Mouse (Mus musculus) cerebellum, postnatal 14 days (tissue): ENCODE data around the gene Btrc.
A peak's percentile ranks its signal among the peaks of the same experiment; 100 is the strongest.

ENCODE experiments used
- DNase-seq, 2 experiments: peaks; one replicate each; pipeline ENCODE4 v3.0.0; 2021; ENCODE audit warnings: mixed read lengths in 2 of 2

Gene Btrc

DNA sequence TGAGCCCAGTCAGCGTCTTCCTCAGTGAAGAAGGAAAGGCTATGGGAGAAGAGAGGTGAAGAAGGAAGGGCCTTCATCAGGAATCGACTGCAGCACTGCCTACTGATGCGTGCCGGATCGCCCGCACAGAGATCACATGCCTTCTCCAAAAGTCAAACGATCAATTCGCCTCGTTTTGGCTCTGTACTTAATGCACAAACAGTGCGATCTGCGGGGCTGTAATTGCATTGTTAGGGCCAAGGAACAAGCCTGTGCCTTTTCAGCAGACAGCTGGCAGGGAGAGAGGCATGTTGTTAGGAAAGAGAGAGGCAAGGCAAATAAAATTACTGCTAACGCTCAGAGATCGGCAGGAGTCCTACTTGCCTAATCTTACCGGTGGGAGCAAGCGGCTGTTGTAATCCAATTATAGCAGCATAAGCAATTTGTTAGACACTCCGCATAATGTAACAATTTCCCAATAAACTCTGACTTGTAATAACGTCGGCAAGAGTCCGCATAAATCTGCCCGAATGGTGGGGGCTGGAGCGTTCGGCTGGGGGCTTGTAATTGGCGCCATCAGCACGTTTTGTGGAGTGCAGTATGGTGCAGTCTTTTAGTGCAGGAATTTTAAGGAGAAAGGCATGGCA lies 112.5 kb downstream of the Btrc start:
- DNase-seq: peak; percentile 40 to 48

DNA sequence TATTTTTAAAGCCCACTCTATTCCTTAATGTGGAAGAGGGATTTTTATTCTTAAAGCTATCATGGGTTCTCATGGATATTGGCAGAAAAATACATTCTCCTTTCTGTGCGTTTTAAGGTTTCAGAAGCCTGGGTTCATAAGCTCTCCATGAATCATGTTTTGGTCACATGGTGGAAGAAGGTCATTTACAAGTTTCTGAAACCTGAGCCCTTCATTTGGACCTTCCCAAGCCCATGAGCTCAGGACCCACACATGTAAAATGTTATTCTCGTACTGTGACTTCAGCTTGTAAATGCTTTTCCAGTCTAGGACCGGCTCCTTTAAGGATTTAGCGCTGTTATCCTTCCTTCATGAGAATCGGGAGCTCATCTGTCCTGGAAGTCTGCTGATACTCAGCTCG lies 116.0 kb downstream of the Btrc start:
- no peak for DNase-seq

DNA sequence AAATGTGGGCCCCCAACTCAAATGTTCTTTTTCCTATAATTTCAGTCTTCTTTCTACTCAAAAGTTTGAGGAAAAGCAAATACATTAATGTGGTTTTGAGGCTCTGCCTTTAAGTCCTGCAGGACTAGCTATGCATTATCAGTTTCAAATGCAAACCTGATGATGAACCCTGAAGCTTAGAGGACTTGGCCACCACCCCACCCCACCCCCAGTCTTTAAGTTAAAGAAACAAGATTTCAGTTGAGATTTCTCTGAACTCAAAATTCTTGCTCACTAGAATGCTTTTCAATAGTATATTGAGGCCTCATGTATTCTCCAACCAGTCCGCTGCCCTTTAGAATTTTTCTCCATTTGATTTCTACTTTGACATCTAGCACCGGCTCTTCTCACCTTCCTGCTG lies 117.0 kb downstream of the Btrc start:
- no peak for DNase-seq

DNA sequence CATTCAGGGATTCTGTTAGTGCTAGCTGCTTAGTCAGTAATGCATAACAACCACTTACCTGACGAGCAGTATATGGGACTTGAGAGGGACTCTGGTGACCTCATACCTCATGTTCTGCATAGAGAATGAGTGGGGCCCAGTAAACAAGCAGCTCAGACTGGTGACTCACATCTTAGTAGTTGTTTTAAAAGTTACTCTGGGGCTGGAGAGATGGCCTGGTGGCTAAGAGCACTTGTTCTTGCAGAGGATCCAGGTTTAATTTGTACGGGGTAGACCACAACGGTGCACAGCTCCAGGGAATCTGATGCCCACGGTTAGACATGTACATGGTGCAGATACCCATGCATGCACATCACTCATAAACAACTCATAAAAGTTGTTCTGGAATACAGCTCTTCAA lies 117.4 kb downstream of the Btrc start:
- DNase-seq: no peak

DNA sequence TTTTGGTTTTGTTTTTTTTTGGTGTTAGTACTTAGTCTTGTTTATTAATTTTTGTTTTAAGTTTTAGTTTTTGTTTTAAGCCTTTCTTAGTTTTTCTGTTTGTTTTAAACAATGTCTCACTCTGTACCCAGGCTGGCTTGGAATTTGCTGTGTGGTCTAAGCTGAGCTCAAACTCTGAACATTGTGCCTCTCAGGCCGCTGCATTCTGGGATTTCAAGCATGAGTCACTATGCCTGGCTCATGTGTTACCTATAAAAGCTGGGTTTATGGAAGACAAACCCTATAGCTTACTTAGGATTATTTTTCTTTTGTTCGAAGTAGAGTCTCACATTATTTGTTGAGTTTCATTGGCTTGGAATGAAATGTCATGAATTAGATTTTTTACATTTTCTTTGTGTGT lies 119.9 kb downstream of the Btrc start:
- DNase-seq: no peak

DNA sequence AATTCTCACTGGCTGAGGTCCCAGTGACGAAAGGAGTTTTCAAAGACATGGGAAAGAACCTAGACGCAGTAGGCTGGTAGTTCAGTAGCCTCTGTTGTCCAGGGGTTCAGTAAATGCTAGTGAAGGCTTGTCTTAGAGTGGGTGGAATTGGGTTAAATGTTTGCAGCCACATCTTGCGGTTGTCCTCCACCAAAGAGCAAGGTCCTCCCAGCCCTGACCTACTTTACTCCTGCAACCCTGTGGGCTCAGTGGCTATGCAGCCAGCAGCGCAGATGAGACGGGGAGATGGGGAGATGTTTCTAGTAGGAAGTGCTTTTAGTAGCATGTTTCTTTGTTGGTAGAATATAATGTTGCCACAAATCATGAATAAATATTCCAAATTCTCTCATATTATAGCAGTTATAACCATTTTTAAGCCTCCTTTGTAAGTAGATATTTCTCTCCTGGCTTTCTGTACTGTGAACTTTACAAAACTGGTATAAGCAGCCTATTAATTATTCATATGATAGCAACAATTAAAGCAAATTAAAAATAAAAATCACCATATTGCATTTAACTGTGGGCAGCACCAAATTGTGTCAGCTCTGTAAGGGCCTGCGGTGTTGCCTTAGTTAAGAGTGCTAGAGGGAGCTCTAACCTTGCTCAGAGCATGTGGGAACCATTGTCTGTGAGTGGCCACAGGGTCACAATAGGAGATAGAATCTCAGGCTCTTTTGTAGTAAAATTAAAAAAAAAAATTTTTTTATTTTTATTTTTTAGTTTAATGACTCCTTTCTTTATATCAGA lies 122.9 kb downstream of the Btrc start:
- peak; percentile 30 to 42 for DNase-seq

DNA sequence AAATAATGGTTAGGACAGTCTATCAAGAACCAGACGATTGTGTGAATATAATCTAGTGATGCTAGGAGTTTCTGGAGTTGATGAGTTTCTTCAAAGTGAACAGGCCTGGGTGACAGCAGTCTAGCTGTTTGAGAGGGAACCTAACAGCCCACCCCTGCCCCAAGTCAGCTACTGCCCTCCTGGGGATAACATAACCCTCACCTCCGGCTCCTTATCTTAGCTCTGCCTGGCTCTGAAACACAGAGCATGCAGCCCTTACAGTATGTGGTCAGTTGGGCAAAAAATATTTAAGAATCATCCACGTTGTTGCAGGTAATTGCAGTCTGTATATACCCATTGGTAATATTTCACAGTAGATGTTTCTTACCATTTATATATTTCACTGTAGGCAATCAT lies 123.5 kb downstream of the Btrc start:
- DNase-seq: no peak

DNA sequence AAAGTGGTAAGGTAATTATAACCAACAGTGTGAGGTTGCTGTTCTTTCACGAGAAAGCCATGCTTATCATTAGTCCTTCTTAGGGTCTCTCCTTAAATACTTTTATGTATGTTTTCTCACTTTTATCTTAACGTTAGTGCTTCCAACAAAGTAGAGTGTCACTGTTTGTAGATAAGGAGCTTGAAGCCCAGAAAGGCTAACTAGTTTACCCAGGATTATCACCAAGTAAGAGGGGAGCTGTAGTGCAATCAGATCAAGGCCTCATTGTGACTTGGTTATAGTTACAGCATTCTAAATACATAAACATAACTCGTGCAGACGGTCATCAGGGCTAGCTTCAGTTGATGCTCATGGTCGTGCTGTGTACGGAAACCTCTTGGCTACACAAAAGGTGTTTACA lies 126.4 kb downstream of the Btrc start:
- no peak for DNase-seq

DNA sequence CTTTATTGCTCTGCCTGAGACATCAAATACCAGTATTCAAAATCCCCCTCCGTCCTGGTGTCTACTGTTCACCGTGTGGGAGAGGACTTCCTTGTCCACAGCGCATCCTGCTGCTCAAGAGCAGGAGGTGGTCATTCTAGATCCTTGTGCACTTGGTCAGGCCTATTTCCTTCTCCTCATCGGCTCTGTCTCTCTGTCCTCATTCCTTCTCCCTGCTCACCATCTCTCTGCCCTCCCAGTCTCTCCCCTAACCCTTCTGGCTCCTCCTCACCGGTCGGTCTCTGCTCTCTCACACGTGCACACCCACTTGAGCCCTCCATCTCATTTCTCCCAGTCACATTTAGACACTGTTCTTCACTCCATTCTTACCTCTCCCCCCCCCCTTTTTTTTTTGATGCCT lies 127.7 kb downstream of the Btrc start:
- no peak for DNase-seq

DNA sequence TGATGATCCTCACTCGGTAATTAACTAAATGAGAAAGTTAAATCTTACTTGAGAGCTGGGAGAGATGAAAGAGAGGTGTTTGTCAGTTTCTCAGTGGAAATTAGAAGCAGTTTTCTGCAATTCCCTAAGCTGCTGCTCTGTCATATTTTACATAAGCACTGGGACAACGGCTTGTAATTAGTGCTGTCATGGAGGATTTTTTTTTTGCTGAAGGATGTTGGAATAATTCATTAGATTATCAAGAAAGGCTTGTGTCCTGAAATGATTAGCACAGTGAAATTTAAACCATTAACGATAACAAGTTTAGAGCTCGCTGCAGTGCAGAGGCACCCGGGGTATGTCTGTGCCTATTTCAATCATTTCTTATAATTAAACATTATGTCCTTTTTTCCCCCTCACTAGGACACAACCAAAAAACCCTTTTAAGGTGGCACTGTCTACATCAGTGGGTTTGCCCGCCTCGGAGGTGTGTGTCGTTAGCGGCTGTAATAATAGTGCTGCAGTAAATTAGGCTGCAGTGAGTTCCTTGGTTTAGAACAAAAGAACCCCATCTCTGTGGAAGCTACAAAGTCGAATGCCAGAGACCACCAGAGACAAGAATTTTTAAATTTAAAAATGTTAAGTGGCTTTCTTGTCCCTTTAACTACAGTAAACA lies 130.7 kb downstream of the Btrc start:
- no peak for DNase-seq

DNA sequence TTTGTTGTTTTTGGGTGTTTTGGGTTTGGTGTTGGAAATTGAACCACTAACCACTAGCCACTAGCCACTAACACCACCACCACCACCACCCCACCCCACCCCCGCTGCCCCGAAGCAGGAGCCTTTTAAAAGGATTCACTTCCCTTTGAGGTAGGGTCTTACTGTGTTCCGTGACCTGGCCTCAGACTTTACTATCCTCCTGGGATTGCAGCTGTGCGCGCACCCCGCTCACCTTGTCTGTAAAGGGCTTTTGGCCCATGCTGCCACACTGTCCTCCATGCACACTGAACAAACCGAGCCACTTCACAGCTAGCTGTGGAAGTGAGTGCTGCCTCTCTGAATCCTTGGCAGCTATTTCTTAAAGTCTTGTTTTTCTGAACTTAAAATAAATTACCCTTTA lies 141.9 kb downstream of the Btrc start:
- no peak for DNase-seq

DNA sequence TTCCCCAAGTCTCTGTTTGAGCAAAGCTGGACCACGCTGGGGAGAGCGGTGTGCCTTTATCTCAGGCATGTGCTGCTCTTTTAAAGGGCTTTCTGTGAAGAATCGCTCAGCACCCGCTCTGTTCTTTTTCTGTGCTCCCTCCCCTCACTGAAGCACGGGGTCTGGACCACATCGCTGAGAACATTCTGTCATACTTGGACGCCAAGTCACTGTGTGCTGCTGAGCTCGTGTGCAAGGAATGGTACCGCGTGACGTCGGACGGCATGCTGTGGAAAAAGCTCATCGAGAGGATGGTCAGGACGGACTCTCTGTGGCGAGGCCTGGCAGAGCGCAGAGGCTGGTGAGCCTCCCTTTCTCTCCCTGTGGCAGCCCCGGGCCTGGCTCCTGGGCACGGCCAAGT lies 144.0 kb downstream of the Btrc start:
- peak; percentile 77 to 79 for DNase-seq

DNA sequence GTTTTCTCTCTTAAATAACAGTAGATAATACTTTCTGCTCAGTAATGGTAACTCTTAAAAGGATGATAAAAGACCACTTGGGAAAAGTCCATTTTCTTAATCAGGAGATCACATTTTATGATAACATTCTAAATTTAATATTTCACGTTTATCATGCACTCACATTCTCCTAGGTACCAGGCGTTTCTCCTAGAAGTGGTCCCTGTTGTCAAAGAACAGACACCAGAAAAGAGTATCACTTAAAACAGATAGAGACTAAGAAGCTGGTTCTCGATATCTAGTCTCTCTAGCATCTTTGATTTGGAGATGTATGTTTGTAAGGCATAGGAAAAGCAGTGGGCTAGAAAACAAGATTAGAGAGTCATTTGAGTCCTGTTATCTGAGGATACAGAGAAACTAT lies 147.1 kb downstream of the Btrc start:
- no peak for DNase-seq

DNA sequence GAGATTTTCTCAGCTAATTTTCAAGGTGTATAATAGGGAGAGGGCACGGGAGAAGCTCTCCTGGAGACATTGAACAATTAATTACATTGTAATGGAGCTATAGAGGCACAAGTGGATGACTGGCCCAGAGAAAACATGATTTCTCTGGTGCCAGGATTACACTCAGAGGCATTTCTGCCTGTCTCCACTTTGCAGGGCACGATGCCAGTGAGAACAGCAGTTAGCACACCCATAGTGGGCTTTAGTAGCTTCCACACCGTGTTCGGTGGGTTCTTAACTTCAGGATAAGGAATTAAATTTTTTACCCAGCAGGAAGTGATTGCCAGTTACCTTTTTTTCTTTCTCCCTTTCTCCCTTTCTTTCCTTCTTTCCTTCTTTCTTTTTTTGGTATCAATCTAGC lies 147.9 kb downstream of the Btrc start:
- peak; percentile 62 to 71 for DNase-seq

DNA sequence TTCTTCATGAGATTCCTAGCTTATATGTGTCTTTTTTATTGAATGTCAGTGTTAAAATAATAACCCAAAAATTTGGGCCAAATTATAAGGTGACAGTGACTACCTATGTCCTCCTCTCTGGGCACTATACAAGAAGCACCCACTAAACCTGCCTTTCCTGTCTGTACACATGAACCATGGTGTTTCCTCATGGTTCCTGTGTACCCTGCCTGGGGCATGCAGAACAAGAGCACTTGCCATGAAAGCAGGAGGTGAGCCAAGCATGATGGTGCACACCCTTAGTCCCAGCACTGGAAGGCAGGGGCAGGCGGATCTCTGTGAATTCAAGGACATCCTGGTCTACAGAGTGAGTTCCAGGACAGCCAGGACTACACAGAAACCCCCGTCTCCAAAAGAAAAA lies 151.8 kb downstream of the Btrc start:
- no peak for DNase-seq

DNA sequence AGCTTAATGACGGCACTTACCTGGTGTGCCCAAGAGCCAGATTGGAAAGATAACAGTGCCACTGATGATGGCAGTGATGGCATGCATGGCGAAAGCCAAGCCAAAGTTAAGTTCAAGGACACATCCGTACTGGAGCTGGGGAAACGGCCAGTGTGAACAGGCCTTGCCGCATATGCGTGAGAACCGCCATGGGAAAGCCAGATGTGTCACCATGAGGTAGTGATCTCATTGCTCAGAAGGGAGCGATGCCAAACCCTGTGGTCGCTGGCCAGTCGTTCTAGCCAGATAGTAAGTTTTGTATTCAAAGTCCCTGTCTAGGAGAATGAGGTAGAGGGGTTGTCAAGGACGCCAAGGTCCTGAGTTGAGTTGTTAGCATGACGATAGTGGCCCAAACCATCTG lies 152.7 kb downstream of the Btrc start:
- no peak for DNase-seq

DNA sequence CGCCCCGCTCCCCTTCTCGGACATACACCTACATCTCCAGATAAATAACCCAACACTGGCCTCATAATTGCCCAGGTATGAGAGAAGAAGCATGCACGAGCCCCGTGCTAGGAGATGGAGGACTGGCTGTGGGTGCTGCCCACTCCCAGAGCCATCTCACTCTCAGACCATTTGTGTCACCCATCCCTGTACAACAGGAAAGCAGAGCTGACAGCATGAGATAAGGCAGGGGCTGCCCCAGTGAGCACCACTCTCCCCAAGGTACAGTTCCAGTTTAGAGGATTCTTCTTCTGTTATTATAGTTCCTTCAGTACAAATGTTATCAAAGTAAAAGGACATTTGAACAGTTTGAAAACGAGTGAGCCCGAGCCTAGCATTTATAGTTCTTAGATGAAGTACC lies 163.8 kb downstream of the Btrc start:
- no peak for DNase-seq

DNA sequence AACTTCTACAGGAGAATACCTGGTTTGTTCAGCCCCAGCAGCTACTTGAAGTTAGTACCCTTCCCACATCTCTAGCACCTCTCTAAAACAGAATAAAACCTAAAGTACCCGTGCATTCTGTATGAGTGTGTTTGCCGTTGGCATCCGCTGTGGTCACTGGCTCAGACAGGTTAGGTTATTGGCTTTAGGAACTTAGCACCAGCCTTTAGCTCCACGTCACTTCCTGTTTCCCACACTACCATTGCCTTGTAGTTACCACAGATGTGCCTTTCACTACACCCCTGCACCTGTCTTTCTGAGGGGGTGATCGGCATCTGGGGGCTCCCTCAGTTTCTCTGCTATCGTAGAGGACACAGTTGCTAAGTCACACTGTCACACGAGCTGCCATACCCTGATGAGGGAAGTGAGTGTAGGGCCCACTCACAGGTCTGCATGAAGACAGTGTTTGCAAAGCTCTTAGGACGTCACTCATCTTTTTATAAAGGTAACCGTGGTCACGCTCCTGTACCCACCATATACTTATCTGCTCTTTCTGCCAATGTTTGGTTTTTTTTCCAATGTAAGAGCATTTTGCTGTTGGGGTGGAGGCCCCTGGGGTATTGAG lies 164.5 kb downstream of the Btrc start:
- no peak for DNase-seq

DNA sequence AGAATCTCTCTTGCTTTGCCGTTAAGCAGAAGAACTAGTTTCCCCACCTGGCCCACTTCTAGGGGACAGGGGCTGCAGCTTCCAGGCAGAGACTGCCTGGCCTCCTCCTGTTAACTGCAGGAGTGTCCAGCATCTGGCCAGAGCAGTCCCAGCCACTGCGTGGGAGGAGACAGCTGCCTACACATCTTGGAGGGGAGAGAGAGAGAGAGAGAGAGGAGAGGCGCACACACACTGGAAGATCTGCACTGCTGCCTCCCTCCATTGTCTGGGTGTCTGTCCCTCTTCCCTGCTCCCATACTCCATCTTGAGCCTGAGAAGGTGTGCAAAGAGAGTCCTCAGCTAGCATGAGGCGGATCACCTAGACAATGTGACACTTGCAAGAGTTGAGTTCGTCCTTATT lies 165.8 kb downstream of the Btrc start:
- no peak for DNase-seq

DNA sequence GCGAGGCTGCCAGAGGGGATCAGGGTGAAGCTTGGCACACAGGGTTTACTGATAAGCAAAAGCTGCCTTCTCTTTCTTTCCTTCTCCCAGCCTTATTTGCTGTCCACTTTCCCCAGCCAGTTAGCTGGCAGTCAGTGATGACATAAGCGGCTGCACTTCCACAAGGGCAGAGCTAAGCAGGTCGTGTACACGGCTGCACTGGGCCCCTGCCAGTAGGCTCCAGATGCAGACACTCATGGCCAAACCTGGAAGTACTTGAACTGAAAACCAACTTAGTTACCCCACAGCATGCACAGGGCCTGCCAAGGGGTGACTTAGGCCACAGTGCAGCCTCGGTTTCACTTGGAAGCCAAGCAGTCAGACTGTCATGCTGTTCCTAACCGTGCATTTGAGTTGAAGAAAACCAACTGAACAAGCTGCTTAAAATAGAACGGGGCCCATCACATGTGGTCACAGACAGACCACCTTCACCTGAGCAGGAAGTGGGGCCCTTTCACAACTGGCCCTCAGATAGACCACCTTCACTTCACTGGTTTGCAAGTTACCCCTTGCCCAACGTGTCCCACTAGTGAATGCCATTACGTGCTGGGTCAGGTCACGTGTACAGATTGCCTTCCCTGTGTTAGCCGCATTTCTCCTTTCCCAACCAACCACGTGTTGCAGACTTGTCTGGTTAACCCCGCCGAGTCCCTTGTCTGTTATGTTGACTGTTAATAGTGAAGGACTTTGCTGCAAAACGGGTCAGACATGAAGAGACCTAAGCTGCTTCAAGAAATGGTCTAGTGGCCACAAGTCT lies 166.9 kb downstream of the Btrc start:
- no peak for DNase-seq

DNA sequence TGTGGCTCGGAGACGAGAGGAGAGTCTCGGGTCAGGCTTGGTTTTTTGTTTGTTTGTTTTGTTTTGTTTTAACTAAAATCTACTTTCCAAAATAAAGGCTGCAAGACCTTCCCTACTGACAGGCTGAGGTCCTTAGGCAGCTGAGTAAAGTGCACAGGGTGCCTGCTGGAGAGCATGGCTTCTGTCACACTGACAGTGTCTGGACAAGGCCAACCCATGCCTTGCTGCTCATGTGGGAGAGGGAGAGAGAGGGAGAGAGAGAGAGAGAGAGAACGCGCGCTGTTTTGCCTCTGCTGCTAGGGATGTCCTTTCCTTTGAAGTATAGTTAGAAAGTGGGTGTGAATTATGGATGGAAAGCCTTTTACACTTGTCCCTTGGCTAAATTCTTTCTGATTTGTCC lies 168.0 kb downstream of the Btrc start:
- no peak for DNase-seq

DNA sequence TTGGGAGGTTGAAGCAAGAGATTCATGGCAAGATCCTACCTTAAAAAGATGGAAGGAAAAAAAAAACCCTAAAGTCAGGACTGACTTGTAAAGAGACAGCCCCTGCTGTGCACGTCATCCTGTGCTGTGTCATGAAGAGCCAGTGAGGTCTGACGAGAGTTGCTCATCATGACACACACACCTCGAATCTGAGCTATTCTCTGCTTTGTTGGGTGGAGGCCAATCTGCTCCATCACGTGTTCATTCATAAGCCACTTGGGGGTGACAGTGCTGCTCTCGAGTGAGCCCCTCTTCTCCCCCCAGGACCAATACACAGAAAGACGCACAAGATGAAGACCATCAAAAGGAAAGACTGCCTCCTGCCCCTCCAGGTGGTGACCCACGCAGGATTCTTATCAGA lies 170.1 kb downstream of the Btrc start:
- DNase-seq: no peak

DNA sequence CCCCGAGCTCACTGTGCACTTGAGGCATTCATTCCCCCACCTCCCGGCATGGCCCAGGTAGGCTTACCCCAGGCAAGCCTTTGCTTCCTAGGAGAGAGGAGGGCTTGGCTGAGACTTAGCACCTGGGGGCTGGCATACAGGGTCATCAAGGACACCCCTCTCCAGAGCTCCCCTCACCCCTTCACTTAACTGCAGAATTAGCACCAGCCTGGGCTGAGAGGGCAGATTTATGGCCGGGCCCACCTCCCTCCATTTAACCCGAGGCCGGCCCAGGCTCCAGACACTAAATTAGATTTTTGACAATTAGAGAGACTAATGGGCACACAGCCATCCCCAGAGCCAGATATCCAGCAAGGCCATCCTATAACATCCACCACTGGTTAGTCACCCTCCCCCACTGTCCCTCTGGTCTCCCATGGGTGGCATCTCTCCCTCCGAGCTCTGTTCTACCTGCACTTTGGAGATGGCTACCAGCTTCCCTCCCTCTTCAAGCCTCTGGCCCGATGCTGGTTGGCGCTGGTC lies 171.7 kb downstream of the Btrc start:
- no peak for DNase-seq
